Comparison of ENCODE assay signal across 18 mouse cellular contexts in the genomic region with DNA sequence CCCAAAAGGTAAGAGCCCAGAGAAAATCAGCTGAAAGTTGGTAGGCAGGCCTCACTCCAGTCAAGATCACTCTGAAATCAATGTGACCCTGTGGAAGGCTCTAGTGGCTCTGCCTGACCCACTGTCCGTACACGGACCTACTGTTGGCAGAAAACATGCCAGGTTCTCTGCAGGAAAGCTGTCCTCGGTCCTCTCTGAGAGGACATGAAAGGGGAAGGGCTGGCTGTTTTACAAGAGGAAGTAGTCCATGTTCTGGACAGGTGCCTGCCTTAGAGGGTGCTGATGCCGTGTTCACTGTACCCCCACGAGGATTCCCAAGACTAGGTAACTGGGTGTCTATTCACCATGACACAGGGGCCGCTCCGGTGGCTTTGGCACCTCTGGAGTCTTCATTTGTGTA. TPM values are rescaled to one million over a fixed set of nuclear protein-coding genes. Genes with fewer than 3 reads are reported as not detected.
DNase-seq lines count a peak whose midpoint lies in the region; ATAC-seq and TF ChIP-seq lines count a peak whose summit lies in the region.
"Had no signal": no experiment of that assay in that cellular context is flagged by ENCODE, and none has a peak within 500 bp of the region (broad histone marks: within the 10 kb centered on the region; RNA-seq: fewer than 3 reads in every experiment).

No protein-coding gene starts in this region.

- H3K27me3 ChIP-seq in hindbrain, postnatal 0 days (ENCODE audit: insufficient read depth, low read length), result no peaks in the 10 kb centered on the region
- H3K27me3 ChIP-seq in hindbrain, embryonic 12.5 days, result no peaks in the 10 kb centered on the region
- H3K27me3 ChIP-seq: limb, embryonic 12.5 days; midbrain, embryonic 13.5 days; neural tube, embryonic 13.5 days had no signal

- no peak overlapping the region for H3K4me2 ChIP-seq in hindbrain, postnatal 0 days (ENCODE audit: low read depth, low read length)
- no peak overlapping the region for H3K4me2 ChIP-seq in hindbrain, embryonic 12.5 days (replicated peaks)
- H3K4me2 ChIP-seq: hindbrain, embryonic 14.5 days; limb, embryonic 12.5 days; midbrain, embryonic 13.5 days; neural tube, embryonic 13.5 days had no signal

- ATAC-seq in cerebellum, adult (ENCODE audit: insufficient number of reproducible peaks, low FRiP score, low TSS enrichment), result no peak
- no peak for ATAC-seq in hindbrain, postnatal 0 days
- ATAC-seq in hindbrain, embryonic 12.5 days (ENCODE audit: low FRiP score), result no peak
- ATAC-seq: intestine, embryonic 16.5 days; midbrain, embryonic 13.5 days had no signal

- H3K27ac ChIP-seq in hindbrain, postnatal 0 days, result peak overlapping the region; percentile 56; the same call in 1 of the 2 replicates
- no peak overlapping the region for H3K27ac ChIP-seq in hindbrain, embryonic 12.5 days
- H3K27ac ChIP-seq in embryonic fibroblast, embryonic 13.5 days (ENCODE audit: insufficient read depth, low read length), result peak overlapping the region; percentile 82; the same call in 1 of the 2 replicates
- H3K27ac ChIP-seq: hindbrain, embryonic 14.5 days; liver, embryonic 14.5 days; midbrain, embryonic 13.5 days had no signal

- no peaks in the 10 kb centered on the region for H3K9me3 ChIP-seq in hindbrain, postnatal 0 days (ENCODE audit: low read length)
- H3K9me3 ChIP-seq in hindbrain, embryonic 12.5 days (replicated peaks), result no peaks in the 10 kb centered on the region
- H3K9me3 ChIP-seq: forebrain, embryonic 10.5 days; G1E; limb, embryonic 12.5 days; midbrain, embryonic 13.5 days; neural tube, embryonic 13.5 days had no signal

- TF ChIP-seq POLR2A in embryonic fibroblast, embryonic 13.5 days (IDR thresholded peaks at IDR 0.05; ENCODE audit: low read depth, low read length), result no peak

- no peak overlapping the region for H3K4me3 ChIP-seq in hindbrain, postnatal 0 days (ENCODE audit: low read length)
- H3K4me3 ChIP-seq in hindbrain, embryonic 12.5 days, result no peak overlapping the region
- H3K4me3 ChIP-seq in embryonic fibroblast, embryonic 13.5 days (ENCODE audit: insufficient read depth, low read length), result no peak overlapping the region
- H3K4me3 ChIP-seq: forebrain, embryonic 10.5 days; limb, embryonic 12.5 days; midbrain, embryonic 13.5 days; neural tube, embryonic 13.5 days had no signal

- no peak for TF ChIP-seq CTCF in hindbrain, postnatal 0 days (IDR thresholded peaks at IDR 0.05; ENCODE audit: low read depth)
- no peak for TF ChIP-seq CTCF in embryonic fibroblast, embryonic 13.5 days (IDR thresholded peaks at IDR 0.05; ENCODE audit: borderline replicate concordance, insufficient read depth, low read length)

- WGBS in hindbrain, postnatal 0 days, result 61% methylated on average over 7 of the region's 7 CpGs
- WGBS in hindbrain, embryonic 12.5 days, result 90% methylated on average over 7 of the region's 7 CpGs

- H3K9ac ChIP-seq in hindbrain, postnatal 0 days (replicated peaks; ENCODE audit: low read length), result no peak overlapping the region
- no peak overlapping the region for H3K9ac ChIP-seq in hindbrain, embryonic 12.5 days
- H3K9ac ChIP-seq: hindbrain, embryonic 14.5 days; limb, embryonic 12.5 days; liver, embryonic 14.5 days; midbrain, embryonic 13.5 days; neural tube, embryonic 13.5 days had no signal

- peaks cover 30% of the 10 kb centered on the region for H3K4me1 ChIP-seq in hindbrain, postnatal 0 days (ENCODE audit: insufficient read depth, low read length)
- H3K4me1 ChIP-seq in hindbrain, embryonic 12.5 days, result peaks cover 39% of the 10 kb centered on the region
- H3K4me1 ChIP-seq in embryonic fibroblast, embryonic 13.5 days (ENCODE audit: control insufficient read depth, insufficient read depth, low read length), result peaks cover 26% of the 10 kb centered on the region

- peaks cover 8% of the 10 kb centered on the region; the same call in 1 of the 2 replicates for H3K36me3 ChIP-seq in hindbrain, postnatal 0 days (ENCODE audit: insufficient read depth, low read length)
- peaks cover 5% of the 10 kb centered on the region; the same call in 1 of the 2 replicates for H3K36me3 ChIP-seq in hindbrain, embryonic 12.5 days
- H3K36me3 ChIP-seq: G1E; midbrain, embryonic 13.5 days; neural tube, embryonic 13.5 days had no signal

- peak; percentile 13 for DNase-seq in cerebellum, adult 11 months
- no peak for DNase-seq in hindbrain, postnatal 0 days (ENCODE audit: low spot score)
- peak; percentile 42 for DNase-seq in A20 (ENCODE audit: low read depth, low spot score)
- DNase-seq in layer of hippocampus, adult 8-10 months (ENCODE audit: low spot score in 2 of 2), result no peak
- DNase-seq in retina, embryonic 14.5 days (ENCODE audit: low spot score), result no peak
- DNase-seq: gastrocnemius, postnatal 10 days; thymus, adult 2 months had no signal

RNA-seq across cellular contexts. Expression of gene Baiap2, which starts 45.3 kb away (rescaled TPM):
- total RNA-seq in hindbrain, postnatal 0 days (2014; rRNA removed), result 45.9 and 62.4 TPM in 2 replicates
- polyA plus RNA-seq in hindbrain, postnatal 0 days (2015; fragmentation: Nextera tagmentation; extraction: Ambion mirVana), result 30.8 and 31.5 TPM in 2 replicates
- 10.6 TPM in 2 replicates for polyA plus RNA-seq in hindbrain, embryonic 12.5 days (2016; fragmentation: Nextera tagmentation; extraction: Ambion mirVana)
- 27.4 and 29.5 TPM in 2 replicates for polyA plus RNA-seq in embryonic fibroblast, embryonic 13.5 days (2011; ENCODE audit: insufficient read length, low read depth, missing spikeins)
- 100 to 1,000 TPM; 170 to 244 (median 215) TPM for total RNA-seq in layer of hippocampus, adult 8-10 months (2022)

RNA-seq across cellular contexts. Expression of gene Aatk, which starts 59.1 kb away (rescaled TPM):
- 161 and 184 TPM in 2 replicates for total RNA-seq in hindbrain, postnatal 0 days (2014; rRNA removed)
- polyA plus RNA-seq in hindbrain, postnatal 0 days (2015; fragmentation: Nextera tagmentation; extraction: Ambion mirVana), result 33.3 and 35.5 TPM in 2 replicates
- polyA plus RNA-seq in hindbrain, embryonic 12.5 days (2016; fragmentation: Nextera tagmentation; extraction: Ambion mirVana), result 12.6 and 13.5 TPM in 2 replicates
- polyA plus RNA-seq in embryonic fibroblast, embryonic 13.5 days (2011; ENCODE audit: insufficient read length, low read depth, missing spikeins), result 0.19 TPM in 1 of 2 replicates, not detected in the other
- 100 to 1,000 TPM; 217 to 247 (median 224) TPM for total RNA-seq in layer of hippocampus, adult 8-10 months (2022)
- polyA plus RNA-seq: G1E had no signal

Comparison
In these comparisons a context has a peak if more than half of its experiments do, and no peak if none do; other contexts are left out.
1. DNase-seq: peak in cerebellum, adult 11 months (single experiment) and A20 (single experiment); none in hindbrain, postnatal 0 days (single experiment), layer of hippocampus, adult 8-10 months (0 of 2) and retina, embryonic 14.5 days (single experiment).
2. RNA of gene Aatk, which starts 59.1 kb away (polyA plus RNA-seq): 33.3 to 35.5 TPM in hindbrain, postnatal 0 days and 12.6 to 13.5 TPM in hindbrain, embryonic 12.5 days; 0.19 TPM in embryonic fibroblast, embryonic 13.5 days; every median in the first group is over 10 times any median in the second.